Mouse (Mus musculus): Measurements from ENCODE around the gene Polg2. TPM values are rescaled to one million over a fixed set of nuclear protein-coding genes. Genes with fewer than 3 reads are reported as not detected.

Gene Polg2
- total and polyA plus RNA-seq, 3 experiments, result 6.3 to 10.7 TPM; not detected in 1

GRCm38 (mm10) chr11:106762800-106763185, 16.5 kb downstream of the Polg2 start:
- Histone ChIP-seq H3K9ac (ENCODE audit: control insufficient read depth, low read depth, low read length, poor library complexity, severe bottlenecking) (peak overlapping the region; percentile 49), H3K36me3 (ENCODE audit: control insufficient read depth in 1 of 2, insufficient read depth in 2 of 2, low read length in 2 of 2) (peaks cover 0 to 49% of the 10 kb centered on the region in 2 experiments; a peak in 3 of 4 replicates), H3K4me1 (ENCODE audit: control insufficient read depth in 1 of 2, insufficient read depth in 2 of 2, low read length in 2 of 2) (peaks cover 35 to 51% of the 10 kb centered on the region in 2 experiments)

GRCm38 (mm10) chr11:106762139-106762799, 17.1 kb downstream of the Polg2 start:
- Histone ChIP-seq H3K27ac (ENCODE audit: control insufficient read depth, low read depth, low read length) (peak overlapping the region; percentile 67), H3K27me3 (ENCODE audit: control insufficient read depth in 1 of 2, insufficient read depth in 2 of 2, low read length in 2 of 2) (no peaks in the 10 kb centered on the region), H3K79me2 (ENCODE audit: control insufficient read depth, insufficient read depth, low read length, poor library complexity) (no peaks in the 10 kb centered on the region), H3K36me3 (ENCODE audit: control insufficient read depth in 1 of 2, insufficient read depth in 2 of 2, low read length in 2 of 2) (peaks cover 0 to 52% of the 10 kb centered on the region in 2 experiments; a peak in 3 of 4 replicates), H3K9ac (ENCODE audit: control insufficient read depth, low read depth, low read length, poor library complexity, severe bottlenecking) (peak overlapping the region; percentile 47), H3K4me1 (ENCODE audit: control insufficient read depth in 1 of 2, insufficient read depth in 2 of 2, low read length in 2 of 2) (peaks cover 35 to 56% of the 10 kb centered on the region in 2 experiments), H3K4me3 (ENCODE audit: control insufficient read depth in 1 of 2, insufficient read depth in 1 of 2, low read depth in 2 of 2, low read length in 2 of 2) (peak overlapping the region in 1 of 2 experiments; percentile 33; a peak in 3 of 4 replicates), H3K9me3 (replicated peaks; ENCODE audit: insufficient read depth, low read length) (no peaks in the 10 kb centered on the region)
- 0 out of 2 replicates have a peak, but pooled peaks have one; percentile 11 for TF ChIP-seq ZNF384 (IDR thresholded peaks at IDR 0.05; ENCODE audit: low read depth, low read length)
- peak; percentile 87 for TF ChIP-seq SIN3A (IDR thresholded peaks at IDR 0.05; ENCODE audit: low read length)
- no peak for TF ChIP-seq CTCF (IDR thresholded peaks at IDR 0.05 in 2 of 3, conservative IDR thresholded peaks at IDR 0.05 in 1 of 3; ENCODE audit: control insufficient read depth in 1 of 3, insufficient read depth in 1 of 3, low read depth in 2 of 3, low read length in 3 of 3, poor library complexity in 1 of 3, severe bottlenecking in 1 of 3)
- TF ChIP-seq BHLHE40 (IDR thresholded peaks at IDR 0.05; ENCODE audit: borderline replicate concordance, low read depth, low read length), result peak; percentile 46; the same call in 1 of the 2 replicates
- TF ChIP-seq NRF1 (IDR thresholded peaks at IDR 0.05; ENCODE audit: insufficient read depth, low read depth, low read length, poor library complexity, severe bottlenecking), result no peak
- peak; percentile 55; the same call in 1 of the 2 replicates for TF ChIP-seq MAZ (IDR thresholded peaks at IDR 0.05; ENCODE audit: low read depth, low read length)
- TF ChIP-seq ZMIZ1 (IDR thresholded peaks at IDR 0.05; ENCODE audit: low read depth, low read length), result no peak
- TF ChIP-seq SMC3 (IDR thresholded peaks at IDR 0.05; ENCODE audit: low read depth, low read length), result no peak; the same call in 1 of the 2 replicates
- TF ChIP-seq TAL1 (IDR thresholded peaks at IDR 0.05; ENCODE audit: low read length), result 0 out of 2 replicates have a peak, but pooled peaks have one; percentile 10
- TF ChIP-seq MYC (IDR thresholded peaks at IDR 0.05; ENCODE audit: low read depth, low read length), result peak; percentile 77
- no peak; the same call in 1 of the 2 replicates for TF ChIP-seq MAX (IDR thresholded peaks at IDR 0.05; ENCODE audit: low read length)
- TF ChIP-seq TBP (IDR thresholded peaks at IDR 0.05; ENCODE audit: low read depth, low read length), result peak; percentile 75
- TF ChIP-seq MXI1 (IDR thresholded peaks at IDR 0.05; ENCODE audit: low read depth, low read length), result peak; percentile 83
- peak; percentile 31; the same call in 1 of the 2 replicates for TF ChIP-seq ELF1 (IDR thresholded peaks at IDR 0.05; ENCODE audit: low read depth, low read length)
- TF ChIP-seq ETS1 (IDR thresholded peaks at IDR 0.05; ENCODE audit: low read depth, low read length), result peak; percentile 95
- no peak for TF ChIP-seq JUND (IDR thresholded peaks at IDR 0.05; ENCODE audit: low read depth, low read length)
- peak; percentile 39 for TF ChIP-seq USF1 (IDR thresholded peaks at IDR 0.05; ENCODE audit: low read depth, low read length)
- TF ChIP-seq POLR2AphosphoS2 (IDR thresholded peaks at IDR 0.05; ENCODE audit: low read length), result no peak
- peak; percentile 61 to 74 for TF ChIP-seq EP300 (IDR thresholded peaks at IDR 0.05; ENCODE audit: low read depth in 1 of 2, low read length in 2 of 2)
- 0 out of 2 replicates have a peak, but pooled peaks have one; percentile 26 for TF ChIP-seq TCF12 (IDR thresholded peaks at IDR 0.05; ENCODE audit: low read depth, low read length)
- TF ChIP-seq GATA1 (IDR thresholded peaks at IDR 0.05; ENCODE audit: low read depth, low read length), result peak; percentile 88
- peak; percentile 95 for DNase-seq (ENCODE audit: low read depth, low spot score)

More at GRCm38 (mm10) chr11:106762800-106763185, 16.5 kb downstream of the Polg2 start:
- TF ChIP-seq CHD1 (IDR thresholded peaks at IDR 0.05; ENCODE audit: low read depth, low read length) (0 out of 2 replicates have a peak, but pooled peaks have one; percentile 33), EP300 (IDR thresholded peaks at IDR 0.05; ENCODE audit: low read depth in 1 of 2, low read length in 2 of 2) (no peak), POLR2AphosphoS5 (IDR thresholded peaks at IDR 0.05; ENCODE audit: borderline replicate concordance, low read depth, low read length) (no peak), RAD21 (IDR thresholded peaks at IDR 0.05; ENCODE audit: low read depth, low read length) (no peak)
- Histone ChIP-seq H3K79me2 (ENCODE audit: control insufficient read depth, insufficient read depth, low read length, poor library complexity) (no peaks in the 10 kb centered on the region), H3K4me3 (ENCODE audit: control insufficient read depth in 1 of 2, insufficient read depth in 1 of 2, low read depth in 2 of 2, low read length in 2 of 2) (peak overlapping the region; percentile 32 to 33), H3K27ac (ENCODE audit: control insufficient read depth, low read depth, low read length) (peak overlapping the region; percentile 67), H3K9me3 (replicated peaks; ENCODE audit: insufficient read depth, low read length) (no peaks in the 10 kb centered on the region), H3K27me3 (ENCODE audit: control insufficient read depth in 1 of 2, insufficient read depth in 2 of 2, low read length in 2 of 2) (no peaks in the 10 kb centered on the region)
- DNase-seq (ENCODE audit: low read depth, low spot score), result no peak

Measured in MEL (cell line).